In the genomic region with DNA sequence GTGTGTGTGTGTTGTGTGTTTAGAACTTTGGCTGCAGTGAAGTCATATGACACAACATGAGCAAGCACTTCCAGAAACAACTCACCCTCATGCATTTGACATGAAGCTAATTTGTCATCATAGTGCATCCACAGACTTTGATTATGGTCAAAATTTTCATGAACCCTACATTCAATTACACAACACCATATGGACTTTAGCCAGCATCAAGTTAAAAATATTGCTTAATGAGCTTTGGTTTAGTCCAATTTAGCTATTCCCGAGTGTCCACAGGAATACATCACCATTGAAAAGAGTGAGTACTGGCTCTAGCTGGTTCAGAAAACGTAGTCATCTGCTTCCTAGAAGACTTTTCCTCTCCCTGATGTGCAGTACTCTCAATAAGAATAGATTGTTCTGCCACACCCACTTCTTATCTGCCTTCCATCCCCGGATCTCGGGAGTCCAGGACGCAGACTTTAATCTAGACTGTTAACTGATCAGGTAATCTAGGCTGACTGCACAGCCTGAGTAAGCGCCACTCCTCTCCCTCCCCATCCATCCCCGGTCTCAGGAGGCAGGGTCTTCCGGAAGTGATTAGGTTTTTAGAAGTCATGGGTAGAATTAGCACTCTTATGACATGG, we compare ENCODE assay signal across 28 mouse cellular contexts. TPM values are rescaled to one million over a fixed set of nuclear protein-coding genes. Genes with fewer than 3 reads are reported as not detected.
DNase-seq lines count a peak whose midpoint lies in the region; TF ChIP-seq lines count a peak whose summit lies in the region.
"Had no signal": no experiment of that assay in that cellular context is flagged by ENCODE, and none has a peak within 500 bp of the region (broad histone marks: within the 10 kb centered on the region; RNA-seq: fewer than 3 reads in every experiment).

No protein-coding gene starts in this region.

- no peak for TF ChIP-seq CTCF in gastrocnemius, adult 2 months (IDR thresholded peaks at IDR 0.05)
- no peak for TF ChIP-seq CTCF in layer of hippocampus, adult 2 months (conservative IDR thresholded peaks at IDR 0.05)
- no peak for TF ChIP-seq CTCF in left cerebral cortex, adult 2 months (IDR thresholded peaks at IDR 0.05)

- H3K27ac ChIP-seq in gastrocnemius, adult 2 months = peak overlapping the region; percentile 77
- H3K27ac ChIP-seq in layer of hippocampus, adult 2 months = peak overlapping the region; percentile 44; the same call in 1 of the 2 replicates
- no peak overlapping the region; the same call in 1 of the 2 replicates for H3K27ac ChIP-seq in left cerebral cortex, adult 2 months
- H3K27ac ChIP-seq: hindbrain, embryonic 10.5 days; hindbrain, embryonic 15.5 days; kidney, postnatal 0 days; liver, embryonic 13.5 days; midbrain, embryonic 12.5 days; neural tube, embryonic 13.5 days; stomach, postnatal 0 days had no signal

- no peak overlapping the region for H3K4me3 ChIP-seq in gastrocnemius, adult 2 months
- no peak overlapping the region for H3K4me3 ChIP-seq in layer of hippocampus, adult 2 months
- H3K4me3 ChIP-seq in left cerebral cortex, adult 2 months = no peak overlapping the region
- H3K4me3 ChIP-seq: heart, embryonic 12.5 days; hindbrain, embryonic 10.5 days; hindbrain, embryonic 15.5 days; limb, embryonic 12.5 days; liver, embryonic 13.5 days; megakaryocyte, embryonic 14.5 days; midbrain, embryonic 12.5 days; myocyte; neural tube, embryonic 13.5 days had no signal

- intact Hi-C loops in gastrocnemius, adult 2 months (cut with DNase I) = no loop called here
- intact Hi-C loops in left cerebral cortex, adult 2 months (cut with DNase I) = no loop called here

- DNase-seq in gastrocnemius, adult 2 months = no peak
- DNase-seq in gastrocnemius, postnatal 25 days = no peak
- DNase-seq in layer of hippocampus, adult 2 months (ENCODE audit: low spot score in 2 of 2) = no peak
- no peak for DNase-seq in layer of hippocampus, postnatal 14 days (ENCODE audit: low spot score in 2 of 2)
- DNase-seq in ES-CJ7 (ENCODE audit: low read depth, low spot score) = peak; percentile 25
- DNase-seq in ZHBTc4 (ENCODE audit: low read depth, low spot score) = peak; percentile 60
- DNase-seq in left cerebral cortex, adult 2 months (ENCODE audit: extremely low spot score in 1 of 2, low spot score in 2 of 2) = no peak
- no peak for DNase-seq in urinary bladder, adult 18-20 months (ENCODE audit: low spot score in 2 of 2)
- DNase-seq: adrenal gland, postnatal 10 days; cerebellum, postnatal 10 days; heart, postnatal 10 days; kidney, adult 8-10 months; kidney, postnatal 4 days; liver, embryonic 13.5 days; lung, postnatal 4 days; right cerebral cortex, postnatal 4 days; thymus, adult 18-20 months; thymus, postnatal 25 days had no signal

RNA-seq across cellular contexts. Expression of a gene that starts 33.7 kb away (rescaled TPM):
- 10 to 100 TPM; 25.5 to 42.7 TPM for total RNA-seq in gastrocnemius, adult 2 months (2021)
- 10 to 100 TPM; 27.2 to 35.6 TPM for total RNA-seq in gastrocnemius, postnatal 25 days (2021)
- total RNA-seq in layer of hippocampus, adult 2 months (2021) = 10 to 100 TPM; 25.6 to 26.4 TPM
- 10 to 100 TPM; 19.8 to 21.0 TPM for total RNA-seq in layer of hippocampus, postnatal 14 days (2021)
- total RNA-seq in left cerebral cortex, adult 2 months (2021) = 10 to 100 TPM; 19.3 to 19.5 TPM

Comparison
In these comparisons a context has a peak if more than half of its experiments do, and no peak if none do; other contexts are left out.
1. DNase-seq: peak in ES-CJ7 (single experiment) and ZHBTc4 (single experiment); none in gastrocnemius, adult 2 months (single experiment), gastrocnemius, postnatal 25 days (single experiment), layer of hippocampus, adult 2 months (0 of 2), layer of hippocampus, postnatal 14 days (0 of 2), left cerebral cortex, adult 2 months (0 of 2) and urinary bladder, adult 18-20 months (0 of 2).